Mouse (Mus musculus): ENCODE measurements around the gene Kcnn3. TPM values are rescaled to one million over a fixed set of nuclear protein-coding genes. Genes with fewer than 3 reads are reported as not detected.

The Kcnn3 gene
- polyA plus RNA-seq, 1 experiment, result not detected

DNA sequence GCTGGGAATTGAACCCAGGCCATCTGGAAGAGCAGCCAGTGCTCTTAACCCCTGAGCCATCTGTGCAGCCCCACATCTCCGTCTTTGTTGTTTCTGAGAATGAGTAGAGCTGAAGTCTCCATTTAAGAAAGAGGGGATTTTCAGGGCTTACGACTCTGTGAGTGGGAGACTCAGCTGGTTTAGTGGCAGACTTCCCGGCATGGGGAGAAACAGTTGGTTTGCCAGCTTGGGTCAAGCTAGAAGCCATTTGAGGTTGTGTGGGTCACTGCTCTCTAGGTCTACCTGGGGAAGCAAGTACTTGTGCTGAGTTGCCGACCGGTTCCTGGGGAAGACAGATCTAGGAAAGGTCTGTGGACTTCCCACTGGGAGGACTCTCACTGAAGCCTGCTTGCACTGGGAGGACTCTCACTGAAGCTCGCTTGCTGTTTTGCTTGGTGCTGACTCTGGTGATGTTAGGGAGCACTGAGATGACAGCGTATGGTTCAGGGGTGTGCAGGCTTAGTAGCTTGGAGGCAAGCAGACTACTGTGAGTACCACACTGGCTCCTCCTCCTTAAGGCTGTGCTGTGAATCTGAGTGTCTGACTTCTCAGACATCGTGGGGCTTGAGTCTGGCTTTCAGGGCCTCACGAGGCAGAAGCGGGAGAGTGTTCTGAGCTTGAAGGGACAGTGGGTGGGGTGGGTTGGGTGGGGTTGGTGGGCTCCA lies 19.2 kb downstream of the Kcnn3 start:
- no peak overlapping the region for H3K4me3 ChIP-seq (ENCODE audit: insufficient read depth, low read length)
- H3K27ac ChIP-seq (ENCODE audit: insufficient read depth, low read depth, low read length), result no peak overlapping the region
- TF ChIP-seq POLR2A (IDR thresholded peaks at IDR 0.05; ENCODE audit: borderline replicate concordance, low read depth, low read length), result no peak
- TF ChIP-seq CTCF (IDR thresholded peaks at IDR 0.05; ENCODE audit: low read depth, low read length), result no peak
- H3K4me1 ChIP-seq (ENCODE audit: control insufficient read depth, insufficient read depth, low read length), result no peaks in the 10 kb centered on the region

DNA sequence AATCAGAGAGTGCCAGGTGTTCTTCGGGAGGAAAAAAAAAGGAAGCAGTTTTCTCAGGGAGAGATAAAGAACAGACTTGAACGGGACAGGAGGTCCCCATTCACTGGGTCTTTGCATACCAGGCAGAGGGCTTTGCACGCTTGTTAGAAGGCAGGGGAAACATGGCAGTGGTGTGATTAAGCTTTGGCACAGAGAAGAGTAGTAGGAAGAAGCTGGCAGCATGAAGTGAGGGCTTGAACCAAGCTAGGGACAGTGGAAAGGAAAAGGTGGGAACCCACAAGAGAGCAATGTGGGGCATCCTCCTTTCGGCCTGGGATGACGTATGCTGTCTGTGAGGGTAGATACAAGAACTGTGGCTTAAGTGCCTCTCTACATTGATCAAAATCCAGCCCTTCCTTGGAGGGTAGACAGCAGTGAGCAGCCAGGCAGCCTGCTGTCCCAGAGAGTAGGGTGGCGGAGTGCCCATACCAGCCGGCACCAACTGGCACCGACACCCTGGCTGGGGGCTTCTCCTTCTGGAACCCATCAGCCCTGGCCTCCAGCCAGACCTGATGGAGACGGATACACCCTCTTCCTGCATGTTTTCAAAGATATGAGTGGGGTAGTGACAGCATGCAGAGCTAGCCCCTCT lies 19.9 kb downstream of the Kcnn3 start:
- no peak for TF ChIP-seq POLR2A (IDR thresholded peaks at IDR 0.05; ENCODE audit: borderline replicate concordance, low read depth, low read length)
- H3K4me3 ChIP-seq (ENCODE audit: insufficient read depth, low read length), result no peak overlapping the region
- H3K27ac ChIP-seq (ENCODE audit: insufficient read depth, low read depth, low read length), result no peak overlapping the region
- no peaks in the 10 kb centered on the region for H3K4me1 ChIP-seq (ENCODE audit: control insufficient read depth, insufficient read depth, low read length)

DNA sequence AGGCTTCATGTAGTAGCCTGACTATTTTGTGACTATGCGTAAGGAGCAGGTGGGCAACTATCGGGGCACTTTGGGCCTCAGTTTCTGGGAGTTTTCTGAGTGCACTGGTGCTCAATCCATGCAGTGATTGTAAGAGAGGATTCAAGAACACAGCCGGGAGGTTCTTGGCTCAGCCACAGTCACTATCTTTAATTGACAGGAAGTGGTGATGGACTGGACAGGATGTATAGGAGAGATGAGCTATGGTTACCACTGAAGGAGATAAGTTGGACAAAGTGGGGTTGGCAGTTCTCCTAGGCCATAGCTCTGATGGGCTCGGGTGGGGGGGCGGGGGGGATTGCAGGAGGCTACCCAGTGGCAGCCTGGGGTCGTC lies 20.4 kb downstream of the Kcnn3 start:
- TF ChIP-seq CTCF (IDR thresholded peaks at IDR 0.05; ENCODE audit: low read depth, low read length) (no peak), POLR2A (IDR thresholded peaks at IDR 0.05; ENCODE audit: borderline replicate concordance, low read depth, low read length) (no peak)
- no peak overlapping the region for H3K4me3 ChIP-seq (ENCODE audit: insufficient read depth, low read length)
- H3K27ac ChIP-seq (ENCODE audit: insufficient read depth, low read depth, low read length), result no peak overlapping the region
- H3K4me1 ChIP-seq (ENCODE audit: control insufficient read depth, insufficient read depth, low read length), result no peaks in the 10 kb centered on the region

DNA sequence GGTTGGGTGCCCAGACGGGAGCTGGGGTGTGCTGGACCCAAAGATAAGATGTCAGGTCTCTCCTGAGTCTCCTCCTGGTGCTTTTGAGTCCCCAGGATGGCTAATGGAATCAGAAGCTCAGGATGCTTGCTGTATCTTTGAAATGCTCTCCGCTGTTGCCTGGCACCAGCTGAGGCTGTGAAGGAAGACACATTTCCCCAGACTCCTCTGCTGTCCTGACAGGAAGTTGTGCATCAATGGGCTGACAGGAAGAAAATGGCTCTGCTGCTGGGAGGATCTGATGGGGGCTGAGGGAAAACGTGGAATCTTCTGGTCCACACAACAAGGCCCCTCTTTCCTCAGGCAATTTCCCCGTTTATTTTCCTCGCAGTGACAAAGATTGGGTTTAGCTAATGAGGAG lies 27.0 kb downstream of the Kcnn3 start:
- no peak overlapping the region for H3K27ac ChIP-seq (ENCODE audit: insufficient read depth, low read depth, low read length)
- TF ChIP-seq POLR2A (IDR thresholded peaks at IDR 0.05; ENCODE audit: borderline replicate concordance, low read depth, low read length) (no peak), CTCF (IDR thresholded peaks at IDR 0.05; ENCODE audit: low read depth, low read length) (no peak)
- H3K4me3 ChIP-seq (ENCODE audit: insufficient read depth, low read length), result no peak overlapping the region
- H3K4me1 ChIP-seq (ENCODE audit: control insufficient read depth, insufficient read depth, low read length), result no peaks in the 10 kb centered on the region

DNA sequence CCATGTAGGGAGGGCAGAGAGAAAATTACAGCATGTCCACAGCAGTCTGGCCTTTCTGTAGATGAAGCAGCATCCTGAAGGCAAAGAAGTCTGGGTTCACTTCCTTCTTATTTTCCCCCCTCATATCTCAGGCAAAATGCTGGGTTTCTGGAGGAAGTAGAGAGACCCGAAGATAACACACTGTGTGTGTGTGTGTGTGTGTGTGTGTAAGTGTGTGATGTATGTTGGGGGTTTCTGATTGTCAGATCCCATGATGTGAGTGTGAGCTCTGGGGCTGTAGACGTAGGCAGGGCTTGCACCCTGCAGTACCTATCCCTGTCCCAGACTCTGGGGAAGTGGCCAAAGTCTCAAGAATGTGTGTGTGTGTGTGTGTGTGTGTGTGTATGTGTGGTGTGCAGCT lies 28.8 kb downstream of the Kcnn3 start:
- no peak overlapping the region for H3K4me3 ChIP-seq (ENCODE audit: insufficient read depth, low read length)
- no peaks in the 10 kb centered on the region for H3K4me1 ChIP-seq (ENCODE audit: control insufficient read depth, insufficient read depth, low read length)
- no peak for TF ChIP-seq CTCF (IDR thresholded peaks at IDR 0.05; ENCODE audit: low read depth, low read length)
- no peak for TF ChIP-seq POLR2A (IDR thresholded peaks at IDR 0.05; ENCODE audit: borderline replicate concordance, low read depth, low read length)
- no peak overlapping the region for H3K27ac ChIP-seq (ENCODE audit: insufficient read depth, low read depth, low read length)

DNA sequence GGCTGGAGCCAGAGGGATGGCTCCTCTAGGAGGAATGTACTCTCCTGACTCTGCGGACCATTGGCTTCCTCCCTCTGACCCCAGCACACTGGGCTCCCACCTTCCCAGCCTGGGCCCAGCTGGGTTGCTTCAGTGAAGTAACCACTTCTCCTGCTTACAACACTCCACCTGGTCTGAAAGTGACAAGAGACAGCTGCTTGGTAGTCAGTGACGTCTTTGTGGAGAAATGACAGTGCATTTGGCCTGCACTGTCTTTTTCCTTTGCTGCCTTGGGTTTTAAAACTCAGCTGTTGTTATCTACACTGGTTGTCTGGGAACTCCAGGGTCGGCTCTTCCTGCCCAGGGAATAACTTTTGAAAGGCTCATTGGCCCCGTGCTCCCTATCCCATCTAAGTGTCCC lies 29.5 kb downstream of the Kcnn3 start:
- TF ChIP-seq POLR2A (IDR thresholded peaks at IDR 0.05; ENCODE audit: borderline replicate concordance, low read depth, low read length) (no peak), CTCF (IDR thresholded peaks at IDR 0.05; ENCODE audit: low read depth, low read length) (no peak)
- H3K27ac ChIP-seq (ENCODE audit: insufficient read depth, low read depth, low read length), result no peak overlapping the region
- H3K4me3 ChIP-seq (ENCODE audit: insufficient read depth, low read length), result no peak overlapping the region
- no peaks in the 10 kb centered on the region for H3K4me1 ChIP-seq (ENCODE audit: control insufficient read depth, insufficient read depth, low read length)

DNA sequence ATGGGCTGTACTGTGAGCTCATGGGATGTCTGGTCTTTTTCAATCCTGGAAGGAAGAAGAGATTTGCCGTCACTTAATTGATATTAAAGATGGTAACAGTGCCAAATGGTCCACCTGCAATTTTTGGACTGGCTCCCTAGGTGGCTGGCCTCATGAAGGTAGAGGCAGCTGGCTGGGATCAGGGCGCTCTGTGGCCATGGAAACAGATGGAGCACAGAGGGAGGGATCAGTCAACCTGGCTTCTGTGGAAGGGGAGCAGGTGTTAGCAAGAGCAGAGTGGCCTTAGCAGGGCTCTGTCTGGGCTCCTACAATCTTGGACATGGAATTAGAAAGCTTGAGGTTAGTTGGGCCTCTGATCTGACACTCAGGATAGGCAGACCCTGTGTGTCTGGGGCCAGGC lies 31.9 kb downstream of the Kcnn3 start:
- H3K4me1 ChIP-seq (ENCODE audit: control insufficient read depth, insufficient read depth, low read length), result no peaks in the 10 kb centered on the region
- no peak overlapping the region for H3K4me3 ChIP-seq (ENCODE audit: insufficient read depth, low read length)
- H3K27ac ChIP-seq (ENCODE audit: insufficient read depth, low read depth, low read length), result no peak overlapping the region
- TF ChIP-seq CTCF (IDR thresholded peaks at IDR 0.05; ENCODE audit: low read depth, low read length) (no peak), POLR2A (IDR thresholded peaks at IDR 0.05; ENCODE audit: borderline replicate concordance, low read depth, low read length) (no peak)

DNA sequence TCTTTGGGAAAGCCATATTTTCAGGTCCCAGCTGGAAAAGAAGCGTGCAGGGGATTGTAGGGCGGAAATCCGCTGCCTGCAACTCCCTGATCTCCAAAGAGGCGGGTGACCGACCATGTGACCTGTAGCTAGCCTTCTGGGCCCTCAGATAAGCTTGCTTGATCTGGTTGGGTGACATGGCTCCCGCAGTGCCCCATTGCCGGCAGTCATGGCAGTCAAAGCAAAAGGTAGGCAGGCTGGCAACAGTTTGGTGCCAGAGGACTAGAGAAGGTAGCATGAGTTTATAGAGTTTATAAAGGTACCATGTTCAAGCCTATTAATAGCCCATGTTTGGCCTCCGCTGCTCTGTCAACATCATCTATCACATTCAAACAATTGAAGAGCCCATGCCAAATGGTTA lies 33.5 kb downstream of the Kcnn3 start:
- Histone ChIP-seq H3K4me1 (ENCODE audit: control insufficient read depth, insufficient read depth, low read length) (no peaks in the 10 kb centered on the region), H3K4me3 (ENCODE audit: insufficient read depth, low read length) (no peak overlapping the region), H3K27ac (ENCODE audit: insufficient read depth, low read depth, low read length) (no peak overlapping the region)
- no peak for TF ChIP-seq POLR2A (IDR thresholded peaks at IDR 0.05; ENCODE audit: borderline replicate concordance, low read depth, low read length)
- TF ChIP-seq CTCF (IDR thresholded peaks at IDR 0.05; ENCODE audit: low read depth, low read length), result no peak

DNA sequence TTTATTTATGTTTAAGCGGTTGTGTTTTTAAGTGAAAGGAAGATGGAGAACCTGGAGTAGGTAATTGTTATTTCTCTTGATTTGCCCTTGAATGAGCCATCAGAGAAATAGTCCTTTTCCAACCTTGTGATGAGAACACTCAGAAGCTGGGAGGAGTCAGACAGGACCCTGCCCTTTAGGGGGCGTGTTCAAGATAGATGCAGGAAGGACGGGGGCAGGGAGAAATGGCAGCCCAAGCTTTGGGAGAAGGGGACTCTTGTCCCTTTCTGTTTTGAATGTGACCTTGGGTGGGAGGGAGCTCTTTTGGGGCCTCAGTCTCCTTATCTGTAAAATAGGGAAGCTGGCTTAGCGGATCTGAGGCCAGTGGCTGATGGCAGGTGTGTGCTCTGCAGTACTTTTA lies 34.0 kb downstream of the Kcnn3 start:
- Histone ChIP-seq H3K4me1 (ENCODE audit: control insufficient read depth, insufficient read depth, low read length) (no peaks in the 10 kb centered on the region), H3K4me3 (ENCODE audit: insufficient read depth, low read length) (no peak overlapping the region)

DNA sequence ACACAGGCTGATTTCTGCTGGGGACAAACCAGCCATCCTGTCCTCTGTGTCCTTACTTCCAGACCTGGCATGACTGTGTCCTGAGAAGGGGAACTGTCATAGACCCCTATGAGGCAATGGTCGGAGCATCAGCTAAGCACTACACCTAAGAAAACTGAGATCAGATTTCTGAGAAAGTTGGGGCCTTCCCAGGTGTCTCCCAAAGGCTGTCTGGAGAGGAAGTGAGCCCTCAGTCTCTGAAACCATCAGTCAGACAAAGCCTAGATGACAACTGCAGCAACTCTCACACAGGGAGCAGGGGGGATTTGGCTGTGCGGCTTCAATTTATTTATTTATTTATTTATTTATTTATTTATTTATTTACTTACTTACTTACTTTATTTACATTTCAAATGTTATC lies 34.6 kb downstream of the Kcnn3 start:
- TF ChIP-seq POLR2A (IDR thresholded peaks at IDR 0.05; ENCODE audit: borderline replicate concordance, low read depth, low read length) (no peak), CTCF (IDR thresholded peaks at IDR 0.05; ENCODE audit: low read depth, low read length) (no peak)
- H3K4me1 ChIP-seq (ENCODE audit: control insufficient read depth, insufficient read depth, low read length), result no peaks in the 10 kb centered on the region
- H3K27ac ChIP-seq (ENCODE audit: insufficient read depth, low read depth, low read length), result no peak overlapping the region
- H3K4me3 ChIP-seq (ENCODE audit: insufficient read depth, low read length), result no peak overlapping the region

More for the DNA sequence above, 34.0 kb downstream of the Kcnn3 start:
- TF ChIP-seq CTCF (IDR thresholded peaks at IDR 0.05; ENCODE audit: low read depth, low read length) (no peak), POLR2A (IDR thresholded peaks at IDR 0.05; ENCODE audit: borderline replicate concordance, low read depth, low read length) (no peak)
- H3K27ac ChIP-seq (ENCODE audit: insufficient read depth, low read depth, low read length), result no peak overlapping the region
